Mouse (Mus musculus) embryonic facial prominence, embryonic 13.5 days (tissue): ENCODE data around the gene AI837181. TPM values are rescaled to one million over a fixed set of nuclear protein-coding genes. Genes with fewer than 3 reads are reported as not detected.

Experiments
- ATAC-seq: fragments of 200-750 bp; cut with Nextera tagmentation; 2 replicates; pipeline ENCODE4 v1.8.0; 2017; ENCODE audit warnings: low read depth; ENCODE audit not compliant: insufficient number of reproducible peaks, insufficient read depth, low FRiP score, low TSS enrichment
- H3K27ac ChIP-seq: fragments of 300-500 bp; sonication (generic); 2 replicates; pipeline ENCODE4 v1.5.1; 2015; ENCODE audit warnings: moderate library complexity, mild to moderate bottlenecking, inconsistent platforms
- H3K27me3 ChIP-seq: fragments of 300-500 bp; sonication (generic); 2 replicates; pipeline ENCODE4 v1.6.1; 2015; ENCODE audit warnings: mild to moderate bottlenecking, inconsistent platforms
- H3K36me3 ChIP-seq: fragments of 300-500 bp; sonication (generic); 2 replicates; pipeline ENCODE4 v1.6.1; 2015; ENCODE audit warnings: mild to moderate bottlenecking, inconsistent platforms
- H3K4me1 ChIP-seq: fragments of 300-500 bp; sonication (generic); 2 replicates; pipeline ENCODE4 v1.6.1; 2015; ENCODE audit warnings: inconsistent platforms
- H3K4me2 ChIP-seq: fragments of 300-500 bp; sonication (generic); 2 replicates; pipeline ENCODE4 v1.6.1; 2015; ENCODE audit warnings: moderate library complexity, mild to moderate bottlenecking, inconsistent platforms
- H3K4me3 ChIP-seq: fragments of 300-500 bp; sonication (generic); 2 replicates; pipeline ENCODE4 v1.5.1; 2015; ENCODE audit warnings: mild to moderate bottlenecking, inconsistent platforms
- H3K9ac ChIP-seq: fragments of 300-500 bp; sonication (generic); 2 replicates; pipeline ENCODE4 v1.6.1; 2015; ENCODE audit warnings: mild to moderate bottlenecking, inconsistent platforms
- H3K9me3 ChIP-seq: fragments of 300-500 bp; sonication (generic); 2 replicates; pipeline ENCODE4 v1.6.1; 2016; ENCODE audit warnings: inconsistent platforms
- WGBS: fragments of 180-500 bp; shearing (Covaris S2); methylation state at CpG from one replicate; pipeline ENCODE4 v1.1.7; 2015; ENCODE audit warnings: mixed read lengths; 5-methylcytosine and 5-hydroxymethylcytosine counted together
- polyA plus RNA-seq: library from polyadenylated mRNA; unstranded; fragments of >200 nt; fragmentation: Nextera tagmentation; extraction: Ambion mirVana; gene quantifications from 2 replicates; pipeline ENCODE4 v1.2.1, GENCODE M21; 2015

AI837181 gene
- polyA plus RNA-seq, 1 experiment from 2014 or later, result 67.3 TPM

DNA sequence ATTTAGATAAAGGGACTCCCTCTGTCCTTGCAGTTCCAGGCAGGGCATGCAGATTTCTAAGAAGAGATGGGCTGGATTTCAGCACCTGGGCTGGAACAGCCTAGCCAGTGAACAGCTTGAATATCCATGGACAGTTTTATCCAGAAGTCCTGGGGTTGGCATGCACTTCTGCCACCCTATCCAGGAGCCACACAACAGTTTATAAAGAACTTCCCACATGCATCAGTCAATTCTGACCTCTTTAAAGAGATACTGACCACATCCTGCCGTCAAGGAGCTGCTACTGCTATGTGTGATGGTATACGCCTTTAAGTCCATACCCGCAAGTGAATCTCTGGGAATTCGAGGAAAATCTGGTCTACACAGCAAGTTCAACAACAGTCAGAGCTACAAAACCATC is 4.3 kb downstream of the AI837181 start:
- no peaks in the 10 kb centered on the region for H3K9me3 ChIP-seq
- H3K9ac ChIP-seq, result 0 out of 2 replicates have a peak overlapping the region, but pooled peaks have one; percentile 6
- no peak overlapping the region for H3K4me3 ChIP-seq
- H3K4me1 ChIP-seq, result peaks cover 35% of the 10 kb centered on the region
- no peaks in the 10 kb centered on the region for H3K27me3 ChIP-seq
- H3K36me3 ChIP-seq, result peaks cover 22% of the 10 kb centered on the region
- H3K4me2 ChIP-seq, result no peak overlapping the region
- no peak for ATAC-seq
- WGBS, result 83% methylated on average over 4 of the region's 4 CpGs
- 0 out of 2 replicates have a peak overlapping the region, but pooled peaks have one; percentile 33 for H3K27ac ChIP-seq

- ATAC-seq, result no peak
- 73% methylated on average over 8 of the region's 8 CpGs for WGBS
- Histone ChIP-seq H3K4me1 (peaks cover 35% of the 10 kb centered on the region), H3K4me3 (no peak overlapping the region), H3K9me3 (no peaks in the 10 kb centered on the region), H3K36me3 (peaks cover 22% of the 10 kb centered on the region), H3K4me2 (no peak overlapping the region), H3K27ac (no peak overlapping the region), H3K27me3 (no peaks in the 10 kb centered on the region), H3K9ac (no peak overlapping the region)
Measured at GRCm38 (mm10) chr19:5429806-5430205, 4.9 kb downstream of the AI837181 start.

GRCm38 (mm10) chr19:5430408-5430807 is 5.5 kb downstream of the AI837181 start:
- no peak overlapping the region for H3K4me2 ChIP-seq
- no peak overlapping the region for H3K9ac ChIP-seq
- H3K36me3 ChIP-seq, result peaks cover 22% of the 10 kb centered on the region
- 87% methylated on average over 1 of the region's 1 CpGs for WGBS
- no peaks in the 10 kb centered on the region for H3K27me3 ChIP-seq
- peaks cover 35% of the 10 kb centered on the region for H3K4me1 ChIP-seq
- no peak overlapping the region for H3K27ac ChIP-seq
- H3K9me3 ChIP-seq, result no peaks in the 10 kb centered on the region
- no peak overlapping the region for H3K4me3 ChIP-seq
- ATAC-seq, result no peak

DNA sequence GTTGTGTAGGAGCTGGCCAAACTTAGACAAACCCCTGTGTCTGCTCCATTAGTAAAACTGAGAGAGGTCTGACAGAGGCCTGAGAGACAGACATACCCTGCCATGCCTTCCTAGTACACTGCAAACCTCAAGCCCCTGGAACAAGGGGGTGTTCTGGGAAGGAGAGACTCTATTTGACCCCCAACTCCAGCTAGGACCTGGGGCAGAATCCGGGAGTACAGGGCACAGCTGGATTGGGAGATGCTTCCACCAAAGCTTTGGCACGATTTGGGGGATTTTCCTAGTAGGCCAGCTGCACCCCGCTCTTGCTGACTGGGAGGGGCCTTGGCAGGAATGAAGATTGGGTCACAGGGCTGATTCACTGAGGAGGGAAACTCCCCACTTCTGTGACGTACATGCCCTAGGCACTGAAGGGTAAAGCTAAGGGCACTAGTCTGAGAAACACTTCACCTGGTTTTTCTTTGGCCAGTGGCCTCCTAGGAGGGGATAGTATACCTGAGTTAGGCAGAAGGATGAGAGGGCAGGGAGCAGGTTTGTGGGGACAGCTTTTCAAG is 7.0 kb downstream of the AI837181 start:
- Histone ChIP-seq H3K27ac (no peak overlapping the region), H3K9ac (peak overlapping the region; percentile 7; the same call in 1 of the 2 replicates), H3K9me3 (no peaks in the 10 kb centered on the region), H3K27me3 (no peaks in the 10 kb centered on the region), H3K4me1 (peaks cover 22% of the 10 kb centered on the region), H3K4me3 (no peak overlapping the region), H3K36me3 (peaks cover 10% of the 10 kb centered on the region), H3K4me2 (no peak overlapping the region)
- WGBS, result 74% methylated on average over 4 of the region's 4 CpGs
- no peak for ATAC-seq

DNA sequence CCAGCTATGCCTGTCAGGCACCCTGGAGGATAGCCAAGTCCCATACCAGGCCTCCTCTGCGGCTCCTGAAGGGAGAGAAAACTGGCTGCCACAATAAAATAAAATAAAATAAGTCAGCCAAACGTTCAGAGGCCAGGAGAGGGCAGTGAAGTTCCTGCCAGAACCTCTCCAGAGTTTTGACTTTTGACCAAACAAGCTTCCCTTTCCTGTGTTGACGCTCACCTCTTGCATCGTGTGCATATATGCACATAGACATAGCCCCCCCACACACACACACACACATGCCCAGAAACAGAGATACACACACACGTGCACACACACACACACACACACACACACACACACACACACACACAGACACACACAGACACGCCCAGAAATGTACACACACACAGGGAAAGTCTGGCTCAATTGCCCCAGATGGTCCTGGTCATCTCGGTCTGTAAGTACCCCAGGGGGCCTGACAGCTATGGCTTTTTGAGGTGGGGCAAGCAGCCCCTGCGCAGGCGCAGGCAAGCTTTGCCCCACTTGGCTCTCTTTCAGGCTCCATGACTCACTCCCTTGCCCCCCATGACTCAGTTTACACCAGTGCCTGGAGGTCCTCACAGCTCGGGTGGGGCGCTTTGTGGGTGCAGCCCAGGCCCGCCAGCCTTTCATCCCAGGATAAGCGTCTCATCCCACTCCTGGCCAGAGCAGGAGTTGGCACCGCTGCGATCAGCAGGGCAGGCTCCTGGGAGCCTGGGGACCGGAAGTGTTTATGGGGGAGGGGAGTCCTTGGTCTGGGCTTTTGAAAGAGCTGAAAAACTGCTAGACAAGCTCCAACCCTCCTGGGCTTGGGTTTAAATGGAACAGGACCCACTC is 8.3 kb downstream of the AI837181 start:
- peaks cover 19% of the 10 kb centered on the region for H3K4me1 ChIP-seq
- H3K36me3 ChIP-seq, result peaks cover 6% of the 10 kb centered on the region; the same call in 1 of the 2 replicates
- H3K27me3 ChIP-seq, result no peaks in the 10 kb centered on the region
- 7% methylated on average over 16 of the region's 16 CpGs for WGBS
- peak overlapping the region; percentile 68 for H3K9ac ChIP-seq
- peak overlapping the region; percentile 76 for H3K27ac ChIP-seq
- H3K4me2 ChIP-seq, result peak overlapping the region; percentile 72
- H3K9me3 ChIP-seq, result no peaks in the 10 kb centered on the region
- peak; percentile 45; the same call in 1 of the 2 replicates for ATAC-seq
- H3K4me3 ChIP-seq, result peak overlapping the region; percentile 40

DNA sequence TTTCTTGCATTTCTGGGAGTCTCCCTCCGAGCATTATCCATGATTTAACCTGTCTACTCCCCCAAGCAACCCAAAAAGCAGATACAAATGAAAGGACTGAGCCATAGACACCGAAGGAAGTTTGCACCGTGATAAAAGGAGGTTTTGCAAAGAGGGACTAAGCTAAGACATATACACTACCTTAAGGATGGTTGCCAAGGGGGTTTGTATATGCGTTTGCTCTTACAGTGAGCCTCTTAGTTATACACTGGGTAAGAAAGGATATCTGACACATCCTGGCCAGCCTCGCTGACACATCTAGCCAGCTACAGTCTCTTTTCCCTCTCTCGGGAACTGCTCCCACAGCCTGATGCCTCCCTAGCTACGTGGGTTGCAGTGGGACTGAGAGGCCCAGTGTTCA is 9.0 kb downstream of the AI837181 start:
- ATAC-seq, result no peak
- Histone ChIP-seq H3K4me1 (peaks cover 19% of the 10 kb centered on the region), H3K9me3 (no peaks in the 10 kb centered on the region), H3K4me3 (peak overlapping the region; percentile 40), H3K36me3 (0 out of 2 replicates have a peak, but pooled peaks cover 3% of the 10 kb centered on the region), H3K27ac (peak overlapping the region; percentile 76; the same call in 1 of the 2 replicates), H3K27me3 (no peaks in the 10 kb centered on the region), H3K9ac (peak overlapping the region; percentile 68), H3K4me2 (peak overlapping the region; percentile 72)
- 62% methylated on average over 7 of the region's 7 CpGs for WGBS

DNA sequence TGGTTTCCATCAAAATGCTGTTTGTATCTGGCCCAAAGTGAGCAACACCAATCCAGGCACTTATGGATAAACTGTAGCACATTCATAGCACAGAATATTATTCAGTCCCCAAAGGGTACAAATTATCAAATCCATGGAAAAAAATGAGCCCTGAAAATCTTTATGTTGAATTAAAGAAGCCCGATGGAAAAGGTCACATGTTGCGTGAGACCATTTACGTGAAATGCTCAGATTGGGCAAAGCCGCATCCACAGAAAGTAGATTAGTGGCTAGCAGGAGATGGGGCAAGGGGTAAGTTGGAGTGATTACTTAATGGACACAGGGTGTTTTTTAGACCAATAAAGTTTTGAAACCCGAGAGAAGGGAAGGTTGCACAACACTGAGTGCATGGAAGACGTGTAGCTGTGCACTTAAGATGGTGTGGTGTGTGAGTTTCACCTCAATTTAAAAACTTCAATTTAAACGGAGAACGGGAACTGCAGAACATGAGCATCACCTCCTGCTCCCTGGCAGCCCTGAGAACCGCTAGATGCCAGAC is 19.5 kb downstream of the AI837181 start:
- no peak overlapping the region for H3K27ac ChIP-seq
- WGBS, result 64% methylated on average over 9 of the region's 9 CpGs
- no peak for ATAC-seq

DNA sequence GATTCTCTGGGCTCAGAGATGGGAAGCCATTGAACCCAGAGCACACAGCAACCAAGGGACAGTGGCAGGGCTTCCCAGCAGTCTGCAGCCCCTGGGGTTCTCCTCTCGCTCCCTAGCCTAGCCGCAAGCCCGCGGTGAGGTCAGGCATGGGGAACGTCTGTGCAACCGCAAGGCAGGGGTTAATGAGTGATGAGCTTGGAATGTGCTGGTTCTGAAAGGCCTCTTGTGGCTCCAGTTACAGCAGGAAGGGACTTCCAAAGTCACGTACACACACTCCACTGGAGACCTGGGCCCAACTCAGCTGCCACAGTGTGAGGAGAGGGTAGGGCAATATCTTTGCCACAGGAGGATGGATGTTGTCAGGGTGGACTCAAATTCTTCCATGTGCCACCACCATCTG is 20.0 kb downstream of the AI837181 start:
- H3K27me3 ChIP-seq, result peaks cover 46% of the 10 kb centered on the region
- no peaks in the 10 kb centered on the region for H3K9me3 ChIP-seq
- peaks cover 17% of the 10 kb centered on the region for H3K4me1 ChIP-seq
- H3K27ac ChIP-seq, result no peak overlapping the region
- no peak overlapping the region for H3K4me3 ChIP-seq
- H3K4me2 ChIP-seq, result no peak overlapping the region
- 25% methylated on average over 7 of the region's 7 CpGs for WGBS
- no peak for ATAC-seq
- no peaks in the 10 kb centered on the region for H3K36me3 ChIP-seq
- peak overlapping the region; percentile 36; the same call in 1 of the 2 replicates for H3K9ac ChIP-seq

More for the DNA sequence above, 19.5 kb downstream of the AI837181 start:
- no peaks in the 10 kb centered on the region for H3K9me3 ChIP-seq
- peaks cover 41% of the 10 kb centered on the region for H3K27me3 ChIP-seq
- H3K4me3 ChIP-seq, result no peak overlapping the region
- peaks cover 17% of the 10 kb centered on the region for H3K4me1 ChIP-seq
- peak overlapping the region; percentile 36; the same call in 1 of the 2 replicates for H3K9ac ChIP-seq
- H3K4me2 ChIP-seq, result no peak overlapping the region
- H3K36me3 ChIP-seq, result no peaks in the 10 kb centered on the region

DNA sequence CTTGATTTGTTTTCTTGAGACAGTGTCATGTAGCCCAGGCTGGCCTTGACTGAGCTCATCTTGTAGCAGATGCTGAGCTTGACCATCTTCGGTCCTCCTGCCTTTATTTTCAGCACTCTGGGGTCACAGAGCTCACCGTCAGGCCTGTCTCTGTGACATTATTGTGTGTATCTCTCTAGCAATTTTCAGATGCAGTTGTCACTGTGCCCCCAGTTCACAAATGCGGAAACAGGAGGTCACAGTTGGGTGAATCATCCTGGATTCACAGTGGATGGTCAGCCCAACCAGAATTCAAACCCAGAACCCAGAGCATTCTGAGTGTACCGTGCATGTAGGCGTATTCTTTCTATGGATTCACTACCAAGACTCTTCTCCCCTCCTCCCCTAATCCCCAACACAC is 20.8 kb downstream of the AI837181 start:
- 92% methylated on average over 5 of the region's 5 CpGs for WGBS
- no peak overlapping the region for H3K9ac ChIP-seq
- peaks cover 54% of the 10 kb centered on the region for H3K27me3 ChIP-seq
- H3K27ac ChIP-seq, result no peak overlapping the region
- H3K4me3 ChIP-seq, result no peak overlapping the region
- ATAC-seq, result no peak
- no peaks in the 10 kb centered on the region for H3K9me3 ChIP-seq
- peaks cover 17% of the 10 kb centered on the region for H3K4me1 ChIP-seq
- H3K36me3 ChIP-seq, result no peaks in the 10 kb centered on the region
- H3K4me2 ChIP-seq, result no peak overlapping the region

GRCm38 (mm10) chr19:5447515-5448353 is 22.8 kb downstream of the AI837181 start, which contains the start of gene Fosl1:
Gene Fosl1, plus strand, starts transcription at chr19:5447547.
- peak; percentile 72 for ATAC-seq
- Histone ChIP-seq H3K27ac (no peak within 1 kb of the TSS), H3K4me3 (peak within 1 kb of the TSS; percentile 54), H3K27me3 (peaks cover 59% of the 10 kb centered on the region), H3K36me3 (no peaks in the 10 kb centered on the region), H3K4me1 (peaks cover 17% of the 10 kb centered on the region), H3K9ac (peak within 1 kb of the TSS; percentile 66), H3K4me2 (peak within 1 kb of the TSS; percentile 96), H3K9me3 (no peaks in the 10 kb centered on the region)
- under 1% methylated on average over 70 of the region's 70 CpGs for WGBS
